ENCODE assay signal across 20 mouse cellular contexts in the genomic region with DNA sequence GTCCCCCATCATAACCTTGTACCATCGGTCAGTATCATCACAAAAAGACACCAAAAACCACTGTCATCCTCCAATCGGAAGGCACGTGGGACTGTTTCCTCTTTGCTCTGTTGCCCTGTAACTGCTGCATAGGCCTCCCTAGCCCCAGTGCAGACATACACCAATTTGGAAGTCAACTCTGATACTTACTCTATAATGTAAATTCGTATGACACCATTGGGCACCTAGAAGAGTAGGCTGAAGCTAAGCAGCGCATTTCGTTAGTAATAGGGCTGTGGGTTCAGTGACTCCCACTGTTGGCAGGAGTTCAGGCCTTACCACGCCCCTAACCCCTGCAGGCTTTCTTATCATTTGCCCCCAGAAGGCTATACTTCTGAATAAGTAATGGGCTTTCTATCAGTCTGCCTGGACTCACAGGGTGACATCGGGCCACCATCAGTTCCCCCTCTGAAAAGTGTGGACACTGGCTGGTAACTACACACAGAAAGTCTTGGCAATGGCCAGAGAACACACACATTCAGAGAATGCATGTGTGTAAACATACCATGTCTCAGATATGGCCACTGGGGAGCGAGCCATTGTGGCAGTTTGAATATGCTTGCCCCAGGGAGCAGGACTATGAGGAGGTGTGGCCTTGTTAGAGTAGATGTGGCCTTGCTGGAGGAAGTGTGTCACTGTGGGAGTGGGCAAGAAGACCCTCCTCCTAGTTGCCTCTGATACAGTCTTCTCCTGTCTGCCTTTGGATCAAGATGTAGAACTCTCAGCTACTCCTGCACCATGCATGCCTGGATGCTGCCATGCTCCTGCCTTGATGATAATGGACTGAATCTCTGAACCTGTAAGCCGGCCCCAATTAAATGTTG.
A peak's percentile ranks its signal among the peaks of the same experiment; 100 is the strongest.
DNase-seq lines count a peak whose midpoint lies in the region; ATAC-seq and TF ChIP-seq lines count a peak whose summit lies in the region.
"Had no signal": no experiment of that assay in that cellular context is flagged by ENCODE, and none has a peak within 500 bp of the region (broad histone marks: within the 10 kb centered on the region; RNA-seq: fewer than 3 reads in every experiment).

No protein-coding gene starts in this region.

- DNase-seq in G1E (ENCODE audit: low spot score) (peak; percentile 58), liver (peak; percentile 74)
- no peak for DNase-seq in layer of hippocampus, adult 2 months (ENCODE audit: low spot score in 2 of 2)
- DNase-seq in lung, postnatal 14 days = no peak
- DNase-seq: adrenal gland, adult 2 months; cerebellum, adult 2 months; gastrocnemius, postnatal 36 days; heart, postnatal 10 days; left cerebral cortex, postnatal 4 days; lung, adult 18-20 months; lung, postnatal 4 days had no signal

- 0 out of 2 replicates have a peak, but pooled peaks cover 1% of the 10 kb centered on the region for H3K27me3 ChIP-seq in G1E (ENCODE audit: insufficient read depth, low read length)
- H3K27me3 ChIP-seq: forebrain, embryonic 12.5 days; hindbrain, embryonic 13.5 days; intestine, embryonic 15.5 days had no signal

- H3K9me3 ChIP-seq in G1E (replicated peaks) = no peaks in the 10 kb centered on the region
- H3K9me3 ChIP-seq: forebrain, embryonic 12.5 days; heart, embryonic 10.5 days; hindbrain, embryonic 13.5 days; intestine, embryonic 15.5 days had no signal

- H3K27ac ChIP-seq in bone marrow, adult 2 months (ENCODE audit: control insufficient read depth, insufficient read depth, low read depth, low read length, poor library complexity) = peak overlapping the region; percentile 48
- H3K27ac ChIP-seq in layer of hippocampus, adult 2 months = no peak overlapping the region
- H3K27ac ChIP-seq: forebrain, embryonic 12.5 days; heart, embryonic 10.5 days; hindbrain, embryonic 13.5 days; intestine, embryonic 15.5 days had no signal

- no peak for TF ChIP-seq CTCF in G1E (IDR thresholded peaks at IDR 0.05; ENCODE audit: low read depth, low read length)
- no peak for TF ChIP-seq CTCF in bone marrow, adult 2 months (IDR thresholded peaks at IDR 0.05; ENCODE audit: control insufficient read depth, insufficient read depth, low read length)
- no peak for TF ChIP-seq CTCF in layer of hippocampus, adult 2 months (conservative IDR thresholded peaks at IDR 0.05)

- no peaks in the 10 kb centered on the region for H3K36me3 ChIP-seq in G1E (replicated peaks)
- H3K36me3 ChIP-seq: forebrain, embryonic 12.5 days; heart, embryonic 10.5 days; hindbrain, embryonic 13.5 days; intestine, embryonic 15.5 days had no signal

- H3K4me1 ChIP-seq in G1E (ENCODE audit: insufficient read depth, low read depth, low read length) = peaks cover 38% of the 10 kb centered on the region
- peaks cover 2% of the 10 kb centered on the region for H3K4me1 ChIP-seq in bone marrow, adult 2 months (ENCODE audit: control insufficient read depth, insufficient read depth, low read length)
- H3K4me1 ChIP-seq: forebrain, embryonic 12.5 days; heart, embryonic 10.5 days; hindbrain, embryonic 13.5 days; intestine, embryonic 15.5 days had no signal

- peak overlapping the region; percentile 8; the same call in 1 of the 2 replicates for H3K4me3 ChIP-seq in G1E (ENCODE audit: low read depth, low read length)
- no peak overlapping the region for H3K4me3 ChIP-seq in bone marrow, adult 2 months (replicated peaks; ENCODE audit: control insufficient read depth, low read depth, low read length)
- no peak overlapping the region for H3K4me3 ChIP-seq in layer of hippocampus, adult 2 months
- H3K4me3 ChIP-seq: forebrain, embryonic 12.5 days; heart, embryonic 10.5 days; hindbrain, embryonic 13.5 days; intestine, embryonic 15.5 days had no signal

- 62% methylated on average over 10 of the region's 10 CpGs for WGBS in bone marrow, adult 2 months

- no peak for TF ChIP-seq POLR2A in bone marrow, adult 2 months (IDR thresholded peaks at IDR 0.05; ENCODE audit: borderline replicate concordance, control insufficient read depth, low read depth, low read length)

- peak; percentile 77 for ATAC-seq in G1E (ENCODE audit: extremely low read depth, insufficient number of reproducible peaks, low FRiP score, poor library complexity, severe bottlenecking)
- ATAC-seq in megakaryocyte progenitor cell, adult 5-6 weeks (replicated peaks; ENCODE audit: poor library complexity) = peak; percentile 85
- ATAC-seq in cerebellum, adult (ENCODE audit: insufficient number of reproducible peaks, low FRiP score, low TSS enrichment) = no peak
- ATAC-seq: CD4-positive, CD25-positive, alpha-beta regulatory T cell, adult 4 months; intestine, embryonic 15.5 days; midbrain, embryonic 16.5 days had no signal

Comparison
In these comparisons a context has a peak if more than half of its experiments do, and no peak if none do; other contexts are left out.
1. DNase-seq: peak in G1E (single experiment) and liver (single experiment); none in layer of hippocampus, adult 2 months (0 of 2) and lung, postnatal 14 days (single experiment).